Mouse (Mus musculus) spleen, adult 2 months (tissue): ENCODE measurements around the gene Asic5.

Experiments used
- CTCF ChIP-seq: fragments of 200-500 bp; IDR thresholded peaks from 2 replicates; pipeline ENCODE4 v1.5.1; 2011; ENCODE audit warnings: mild to moderate bottlenecking, inconsistent platforms; ENCODE audit not compliant: insufficient read depth, insufficient read length, insufficient replicate concordance; ENCODE audit errors: extremely low read depth
- POLR2A ChIP-seq: fragments of 200-500 bp; IDR thresholded peaks from 2 replicates; pipeline ENCODE4 v1.6.1; 2011; ENCODE audit warnings: low read depth, low read length, inconsistent platforms

DNA sequence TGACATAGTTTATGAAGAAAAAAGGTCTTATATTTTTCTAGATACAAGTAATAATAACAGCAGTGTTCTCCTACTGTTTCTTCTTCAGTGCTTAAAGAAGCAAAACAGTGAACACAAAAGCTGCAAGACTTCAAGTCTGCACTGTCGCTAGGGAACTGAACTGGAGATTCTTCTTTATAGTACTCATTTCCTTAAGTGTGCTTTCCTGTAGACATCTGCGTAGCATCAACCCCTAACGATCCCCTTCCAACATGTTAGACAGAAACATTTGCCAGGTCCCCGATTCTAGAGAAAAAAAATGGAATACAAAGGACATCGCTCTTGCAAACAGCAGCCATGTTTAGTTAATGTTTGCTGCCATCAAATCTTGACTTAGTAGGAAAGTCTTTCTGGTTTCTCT, 85.7 kb downstream of the Asic5 start:
- no peak for TF ChIP-seq POLR2A
- no peak for TF ChIP-seq CTCF
